Mouse (Mus musculus) skeletal muscle tissue, postnatal 0 days (tissue): ENCODE results near the gene Nicn1. TPM values are rescaled to one million over a fixed set of nuclear protein-coding genes. Genes with fewer than 3 reads are reported as not detected.

ENCODE experiments used
- polyA plus RNA-seq: library from polyadenylated mRNA; unstranded; fragments of >200 nt; fragmentation: Nextera tagmentation; extraction: Ambion mirVana; gene quantifications from 2 replicates; pipeline ENCODE4 v1.2.1, GENCODE M21; 2015

Gene Nicn1
- 13.9 and 14.8 TPM in 2 replicates for polyA plus RNA-seq

GRCm38 (mm10) chr9:108290016-108290750, at the start of gene Nicn1:
TSS of gene Nicn1 (plus strand) at chr9:108290429.

GRCm38 (mm10) chr9:108263690-108264190, 26.5 kb upstream of the Nicn1 start, which contains the start of gene Dag1:
TSS of gene Dag1 (minus strand) at chr9:108263958.

GRCm38 (mm10) chr9:108296453-108297355, 6.5 kb downstream of the Nicn1 start, which contains the start of gene Amt:
TSS of gene Amt (plus strand) at chr9:108296853.

GRCm38 (mm10) chr9:108305629-108306520, 15.6 kb downstream of the Nicn1 start, which contains the start of the genes Rhoa and Tcta:
TSS of gene Rhoa (plus strand) at chr9:108306129.
TSS of gene Tcta (minus strand) at chr9:108306160.

GRCm38 (mm10) chr9:108338886-108339781, 48.9 kb downstream of the Nicn1 start, which contains the start of gene Gpx1:
TSS of gene Gpx1 (plus strand) at chr9:108338903.

Other genes with a start within 250 kb of the Nicn1 start
- gene Gmppb, start 241.2 kb upstream of the Nicn1 start, polyA plus RNA-seq = 14.2 and 16.8 TPM in 2 replicates
- 0.86 and 1.2 TPM in 2 replicates for gene Amigo3, start 237.3 kb upstream of the Nicn1 start, polyA plus RNA-seq
- gene Mst1, start 210.0 kb upstream of the Nicn1 start, polyA plus RNA-seq = 0.19 and 0.44 TPM in 2 replicates
- gene Rnf123, start 207.1 kb upstream of the Nicn1 start, polyA plus RNA-seq = 24.1 and 31.9 TPM in 2 replicates
- 25.7 and 28.6 TPM in 2 replicates for gene Apeh, start 195.8 kb upstream of the Nicn1 start, polyA plus RNA-seq
- 0.12 and 0.13 TPM in 2 replicates for gene Bsn, start 100.0 kb upstream of the Nicn1 start, polyA plus RNA-seq
- 160 and 165 TPM in 2 replicates for gene Dag1, start 26.5 kb upstream of the Nicn1 start, polyA plus RNA-seq
- gene Amt, start 6.4 kb downstream of the Nicn1 start, polyA plus RNA-seq = 2.1 and 2.4 TPM in 2 replicates
- gene Rhoa, start 15.7 kb downstream of the Nicn1 start, polyA plus RNA-seq = 251 and 309 TPM in 2 replicates
- 43.3 and 45.6 TPM in 2 replicates for gene Tcta, start 15.7 kb downstream of the Nicn1 start, polyA plus RNA-seq
- 242 and 328 TPM in 2 replicates for gene Gpx1, start 48.5 kb downstream of the Nicn1 start, polyA plus RNA-seq
- gene Usp4, start 57.4 kb downstream of the Nicn1 start, polyA plus RNA-seq = 42.4 and 44.9 TPM in 2 replicates
- gene 1700102P08Rik, start 102.4 kb downstream of the Nicn1 start, polyA plus RNA-seq = 0.15 and 0.28 TPM in 2 replicates
- gene Ccdc36, start 138.1 kb downstream of the Nicn1 start, polyA plus RNA-seq = 0.45 and 0.71 TPM in 2 replicates
- not detected in 2 replicates for gene BC048562, start 146.1 kb downstream of the Nicn1 start, polyA plus RNA-seq
- gene Ccdc71, start 170.1 kb downstream of the Nicn1 start, polyA plus RNA-seq = 22.3 and 24.9 TPM in 2 replicates
- gene Klhdc8b, start 171.2 kb downstream of the Nicn1 start, polyA plus RNA-seq = 14.7 and 17.2 TPM in 2 replicates
- gene Lamb2, start 189.3 kb downstream of the Nicn1 start, polyA plus RNA-seq = 34.7 and 41.0 TPM in 2 replicates
- gene Usp19, start 200.2 kb downstream of the Nicn1 start, polyA plus RNA-seq = 38.7 and 43.0 TPM in 2 replicates
- gene Qars, start 217.3 kb downstream of the Nicn1 start, polyA plus RNA-seq = 47.8 and 49.7 TPM in 2 replicates
- gene Qrich1, start 226.4 kb downstream of the Nicn1 start, polyA plus RNA-seq = 62.0 and 62.6 TPM in 2 replicates